Mouse (Mus musculus) G1E (cell line): ENCODE results near the gene Gmnn. TPM values are rescaled to one million over a fixed set of nuclear protein-coding genes. Genes with fewer than 3 reads are reported as not detected.
"Not testable (repeated sequence)": the region's sequence is repeated elsewhere in the genome, so short reads cannot be mapped to it uniquely, and the experiment has no call there.

Experiments used
- ATAC-seq: 2 replicates; pipeline ENCODE4 v1.8.0; 2016; ENCODE audit warnings: mild to moderate bottlenecking; ENCODE audit not compliant: insufficient number of reproducible peaks, poor library complexity, low FRiP score, severe bottlenecking; ENCODE audit errors: extremely low read depth
- DNase-seq: peaks from one replicate; pipeline ENCODE4 v3.0.0; 2012; ENCODE audit warnings: low spot score
- H3K27me3 ChIP-seq: 2 replicates; pipeline ENCODE4 v1.6.1; 2012; ENCODE audit warnings: mild to moderate bottlenecking, low read length, inconsistent platforms; ENCODE audit not compliant: insufficient read depth
- H3K36me3 ChIP-seq: replicated peaks from 2 replicates; pipeline ENCODE3; 2012; ENCODE audit warnings: mild to moderate bottlenecking, inconsistent platforms
- H3K4me1 ChIP-seq: 2 replicates; pipeline ENCODE4 v1.6.1; 2012; ENCODE audit warnings: low read depth, low read length, inconsistent platforms, mixed read lengths; ENCODE audit not compliant: insufficient read depth
- H3K4me3 ChIP-seq: 2 replicates; pipeline ENCODE4 v1.5.1; 2012; ENCODE audit warnings: low read depth, mild to moderate bottlenecking, inconsistent platforms, low read length, moderate library complexity, mixed read lengths
- H3K9me3 ChIP-seq: replicated peaks from 2 replicates; pipeline ENCODE4 v1.6.1; 2012; ENCODE audit warnings: inconsistent platforms
- CTCF ChIP-seq: IDR thresholded peaks from 2 replicates; pipeline ENCODE4 v1.5.1; 2012; ENCODE audit warnings: low read depth, low read length, inconsistent platforms, mixed read lengths
- GATA1 ChIP-seq: IDR thresholded peaks from 2 replicates; pipeline ENCODE4 v1.6.1; 2012; ENCODE audit warnings: borderline replicate concordance, low read length, inconsistent platforms, mixed read lengths
- GATA2 ChIP-seq: IDR thresholded peaks from 2 replicates; pipeline ENCODE4 v1.6.1; 2012; ENCODE audit warnings: low read depth, low read length, inconsistent platforms, borderline replicate concordance
- POLR2AphosphoS5 ChIP-seq: IDR thresholded peaks from 2 replicates; pipeline ENCODE4 v1.6.1; 2012; ENCODE audit warnings: low read depth, low read length, inconsistent platforms; ENCODE audit not compliant: insufficient replicate concordance
- TAL1 ChIP-seq: conservative IDR thresholded peaks from 2 replicates; pipeline ENCODE4 v1.6.1; 2012; ENCODE audit warnings: low read depth, low read length, inconsistent platforms, mixed read lengths
- polyA plus RNA-seq: library from polyadenylated mRNA; stranded (reverse); fragments of >175 nt; gene quantifications from 2 replicates; pipeline ENCODE4 v1.2.3, GENCODE M21; 2012
- total RNA-seq, 2 experiments: library from RNA; stranded (forward) in 1 of 2; stranded (reverse) in 1 of 2; fragments of 200-1000 nt in 1 of 2; fragments of >200 nt in 1 of 2; fragmentation: Nextera tagmentation in 1 of 2; gene quantifications; 2 replicates each; pipeline ENCODE4 v1.2.3; 2014 to 2017

Gene Gmnn
- total and polyA plus RNA-seq, 3 experiments = 18.8 to 295 (median 57.2) TPM

GRCm38 (mm10) chr13:24786014-24786490 is 24.3 kb upstream of the Gmnn start:
- Histone ChIP-seq H3K4me3 (0 out of 2 replicates have a peak overlapping the region, but pooled peaks have one; percentile 32), H3K4me1 (peaks cover 7% of the 10 kb centered on the region), H3K27me3 (peaks cover 37% of the 10 kb centered on the region), H3K9me3 (no peaks in the 10 kb centered on the region), H3K36me3 (no peaks in the 10 kb centered on the region)
- peak; percentile 60; the same call in 1 of the 2 replicates for ATAC-seq
- DNase-seq = no peak
- TF ChIP-seq GATA2 (no peak), TAL1 (no peak), POLR2AphosphoS5 (no peak), CTCF (no peak), GATA1 (no peak)

- Histone ChIP-seq H3K27me3 (peaks cover 49% of the 10 kb centered on the region), H3K36me3 (no peaks in the 10 kb centered on the region), H3K4me1 (peaks cover 7% of the 10 kb centered on the region), H3K9me3 (no peaks in the 10 kb centered on the region), H3K4me3 (no peak overlapping the region)
- TF ChIP-seq GATA1 = no peak
- no peak for TF ChIP-seq GATA2
- no peak for TF ChIP-seq CTCF
- TF ChIP-seq POLR2AphosphoS5 = no peak
- TF ChIP-seq TAL1 = no peak
- ATAC-seq = no peak
- no peak for DNase-seq
Measured at GRCm38 (mm10) chr13:24781916-24782315, 20.2 kb upstream of the Gmnn start.

GRCm38 (mm10) chr13:24778706-24779380 is 17.1 kb upstream of the Gmnn start:
- Histone ChIP-seq H3K27me3 (peaks cover 31% of the 10 kb centered on the region), H3K36me3 (no peaks in the 10 kb centered on the region), H3K4me1 (peaks cover 2% of the 10 kb centered on the region; the same call in 1 of the 2 replicates), H3K4me3 (no peak overlapping the region), H3K9me3 (no peaks in the 10 kb centered on the region)
- DNase-seq (no peak), ATAC-seq (no peak)
- TF ChIP-seq CTCF (no peak), GATA2 (no peak), TAL1 (no peak), POLR2AphosphoS5 (no peak), GATA1 (no peak)

- H3K36me3 ChIP-seq = no peaks in the 10 kb centered on the region
- no peaks in the 10 kb centered on the region for H3K9me3 ChIP-seq
- DNase-seq (no peak), ATAC-seq (no peak)
- H3K4me1 ChIP-seq = peaks cover 2% of the 10 kb centered on the region; the same call in 1 of the 2 replicates
- TF ChIP-seq TAL1 = no peak
- TF ChIP-seq CTCF = no peak
- no peak for TF ChIP-seq GATA1
- TF ChIP-seq POLR2AphosphoS5 = no peak
- TF ChIP-seq GATA2 = no peak
- H3K4me3 ChIP-seq = no peak overlapping the region
- H3K27me3 ChIP-seq = peaks cover 31% of the 10 kb centered on the region
Measured at GRCm38 (mm10) chr13:24778026-24778425, 16.3 kb upstream of the Gmnn start.

- DNase-seq (peak; percentile 25), ATAC-seq (peak; percentile 45)
- no peak overlapping the region for H3K4me3 ChIP-seq
- peaks cover 25% of the 10 kb centered on the region for H3K27me3 ChIP-seq
- H3K36me3 ChIP-seq = no peaks in the 10 kb centered on the region
- TF ChIP-seq GATA1 = no peak
- no peak for TF ChIP-seq POLR2AphosphoS5
- TF ChIP-seq TAL1 = no peak
- peak; percentile 89 for TF ChIP-seq CTCF
- no peak for TF ChIP-seq GATA2
- H3K9me3 ChIP-seq = no peaks in the 10 kb centered on the region
- H3K4me1 ChIP-seq = peaks cover 2% of the 10 kb centered on the region; the same call in 1 of the 2 replicates
Measured at GRCm38 (mm10) chr13:24776146-24776844, 14.6 kb upstream of the Gmnn start.

- DNase-seq, ATAC-seq, H3K4me3 ChIP-seq, H3K4me1 ChIP-seq, H3K27me3 ChIP-seq, H3K36me3 ChIP-seq, H3K9me3 ChIP-seq: not testable (repeated sequence)
Measured at GRCm38 (mm10) chr13:24771482-24771881, 9.8 kb upstream of the Gmnn start.

GRCm38 (mm10) chr13:24767809-24768208 is 6.1 kb upstream of the Gmnn start:
- not testable (repeated sequence) for DNase-seq, H3K36me3 ChIP-seq, ATAC-seq, H3K27me3 ChIP-seq, H3K4me3 ChIP-seq, H3K9me3 ChIP-seq, H3K4me1 ChIP-seq
